Comparison of ENCODE assay signal across 9 mouse cellular contexts in genomic region chr2:92600348-92600670, GRCm38 (mm10). TPM values are rescaled to one million over a fixed set of nuclear protein-coding genes. Genes with fewer than 3 reads are reported as not detected.
DNase-seq lines count a peak whose midpoint lies in the region; ATAC-seq and TF ChIP-seq lines count a peak whose summit lies in the region.
"Had no signal": no experiment of that assay in that cellular context is flagged by ENCODE, and none has a peak within 500 bp of the region (broad histone marks: within the 10 kb centered on the region; RNA-seq: fewer than 3 reads in every experiment).

No protein-coding gene starts in this region.

- H3K9ac ChIP-seq in liver, embryonic 15.5 days = no peak overlapping the region

- peak overlapping the region; percentile 79 for H3K27ac ChIP-seq in heart, embryonic 10.5 days
- H3K27ac ChIP-seq in thymus, adult 2 months (ENCODE audit: control insufficient read depth, insufficient read depth, low read length) = no peak overlapping the region
- no peak overlapping the region for H3K27ac ChIP-seq in liver, embryonic 15.5 days (replicated peaks)

- peaks cover 29% of the 10 kb centered on the region for H3K4me1 ChIP-seq in heart, embryonic 10.5 days
- H3K4me1 ChIP-seq in thymus, adult 2 months (replicated peaks; ENCODE audit: control insufficient read depth, insufficient read depth, low read length) = peaks cover 5% of the 10 kb centered on the region; the same call in 1 of the 2 replicates
- H3K4me1 ChIP-seq in liver, embryonic 15.5 days (replicated peaks) = peaks cover 7% of the 10 kb centered on the region; the same call in 1 of the 2 replicates

- no peaks in the 10 kb centered on the region for H3K9me3 ChIP-seq in heart, embryonic 10.5 days
- no peaks in the 10 kb centered on the region for H3K9me3 ChIP-seq in liver, embryonic 15.5 days (replicated peaks)

- peaks cover 90% of the 10 kb centered on the region for H3K27me3 ChIP-seq in heart, embryonic 10.5 days (ENCODE audit: insufficient read depth, poor library complexity, severe bottlenecking)
- H3K27me3 ChIP-seq in thymus, adult 2 months (ENCODE audit: control insufficient read depth, insufficient read depth, low read length) = peaks cover 16% of the 10 kb centered on the region
- H3K27me3 ChIP-seq in liver, embryonic 15.5 days = peaks cover 82% of the 10 kb centered on the region

- peak overlapping the region; percentile 78 for H3K4me3 ChIP-seq in heart, embryonic 10.5 days
- H3K4me3 ChIP-seq in thymus, adult 2 months (ENCODE audit: control insufficient read depth, insufficient read depth, low read length) = peak overlapping the region; percentile 14
- H3K4me3 ChIP-seq in liver, embryonic 15.5 days (replicated peaks) = peak overlapping the region; percentile 45

- no peak for TF ChIP-seq CTCF in thymus, adult 2 months (IDR thresholded peaks at IDR 0.05; ENCODE audit: borderline replicate concordance, control insufficient read depth, extremely low read depth, insufficient read depth, low read length, poor library complexity)

- no peak for ATAC-seq in liver, embryonic 15.5 days (ENCODE audit: insufficient read depth)
- ATAC-seq: CD4-positive, CD25-positive, alpha-beta regulatory T cell, adult 4 months had no signal

- no peak for DNase-seq in heart, embryonic 10.5 days (ENCODE audit: low spot score)
- DNase-seq in heart, adult 8-10 months (ENCODE audit: low spot score) = no peak
- DNase-seq in thymus, adult 2 months = no peak
- DNase-seq in thymus, postnatal 36 days = no peak
- DNase-seq in yolk sac, embryonic 10.5 days (ENCODE audit: low spot score) = peak; percentile 43
- no peak for DNase-seq in retina, postnatal 1 day
- DNase-seq in spleen, postnatal 14 days (ENCODE audit: low spot score in 2 of 2) = no peak

- H3K4me2 ChIP-seq in liver, embryonic 15.5 days = peak overlapping the region; percentile 65

- H3K36me3 ChIP-seq in heart, embryonic 10.5 days = no peaks in the 10 kb centered on the region
- no peaks in the 10 kb centered on the region for H3K36me3 ChIP-seq in thymus, adult 2 months (ENCODE audit: control insufficient read depth, insufficient read depth, low read length)
- no peaks in the 10 kb centered on the region for H3K36me3 ChIP-seq in liver, embryonic 15.5 days (replicated peaks)

- WGBS in heart, embryonic 10.5 days = under 1% methylated on average over 17 of the region's 17 CpGs
- 6% methylated on average over 17 of the region's 17 CpGs for WGBS in thymus, adult 2 months
- WGBS in liver, embryonic 15.5 days (ENCODE audit: insufficient replicate concordance) = 4% methylated on average over 17 of the region's 17 CpGs

- TF ChIP-seq POLR2A in thymus, adult 2 months (IDR thresholded peaks at IDR 0.05; ENCODE audit: control insufficient read depth, extremely low read depth, insufficient read depth, low read length, poor library complexity) = no peak

RNA-seq across cellular contexts. Expression of gene Chst1, which starts 0.8 kb away (rescaled TPM):
- polyA plus RNA-seq in heart, embryonic 10.5 days (2016; fragmentation: Nextera tagmentation; extraction: Ambion mirVana) = 0.84 and 2.0 TPM in 2 replicates
- total RNA-seq in heart, adult 8-10 months (2022) = 1 to 10 TPM; 1.6 to 2.1 (median 1.9) TPM
- 7.4 and 8.1 TPM in 2 replicates for polyA plus RNA-seq in thymus, adult 2 months (2012; rRNA removed)
- polyA plus RNA-seq in liver, embryonic 15.5 days (2015; fragmentation: Nextera tagmentation; extraction: Ambion mirVana) = 0.10 and 0.24 TPM in 2 replicates

Comparison
In these comparisons a context has a peak if more than half of its experiments do, and no peak if none do; other contexts are left out.
1. H3K4me3 ChIP-seq: peak in every context shown above with its lines; median percentile 78 in heart, embryonic 10.5 days; 45 in liver, embryonic 15.5 days; 14 in thymus, adult 2 months.